Mouse (Mus musculus) adrenal gland, postnatal 25 days (tissue): Measurements from ENCODE around the gene Nadk2. TPM values are rescaled to one million over a fixed set of nuclear protein-coding genes. Genes with fewer than 3 reads are reported as not detected.

ENCODE experiments used
- DNase-seq: peaks from one replicate; pipeline ENCODE4 v3.0.0; 2021; ENCODE audit warnings: mixed read lengths
- long read RNA-seq: library from polyadenylated mRNA; stranded (forward); transcript quantifications from one replicate; pipeline ENCODE4 v2.0.0, GENCODE M21; 2021
- total RNA-seq: library from RNA; stranded (reverse); gene quantifications from 2 replicates; pipeline ENCODE4 v1.2.3, GENCODE M21; 2021

Nadk2 gene
- 73.3 and 79.6 TPM in 2 replicates for total RNA-seq
- long read RNA-seq, full-length matches to known transcripts, result 132 of 333 reads
- long read RNA-seq, partial matches to known transcripts, result 10 of 333 reads
- long read RNA-seq, other reads (novel, unspliced or antisense), result 191 of 333 reads

DNA sequence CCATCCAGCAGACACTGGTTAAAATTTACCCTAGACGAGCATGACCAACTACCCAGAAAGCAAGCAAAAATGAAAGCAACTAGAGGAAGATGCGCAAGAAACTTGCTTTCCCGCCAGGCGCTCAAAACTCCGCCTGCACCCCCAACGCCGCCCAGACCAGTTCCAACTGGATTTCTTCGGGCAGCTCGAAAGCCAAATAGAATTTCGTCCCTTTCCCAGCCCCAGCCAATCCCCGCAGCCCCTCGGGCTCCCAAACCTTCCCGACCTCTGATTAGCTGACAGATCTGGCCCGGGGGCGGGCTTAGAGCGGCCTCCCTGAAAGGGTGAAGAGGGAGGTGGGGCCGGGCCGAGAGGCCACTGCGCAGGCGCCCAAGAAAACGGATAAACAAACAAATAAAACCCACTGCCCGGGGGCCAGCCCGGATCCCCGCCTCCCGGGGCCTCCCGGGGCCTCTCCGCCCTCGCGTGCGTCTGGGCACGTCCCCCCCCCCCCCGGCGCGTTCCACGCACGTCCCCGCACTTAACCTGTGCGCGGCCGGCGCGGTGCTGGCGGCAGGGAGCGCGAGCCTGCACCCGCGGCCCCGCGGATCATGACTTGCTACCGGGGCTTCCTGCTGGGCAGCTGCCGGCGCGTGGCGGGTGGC lies at the start of gene Nadk2:
Nadk2 (plus strand) TSS at position 349 of the 644 bp plus-strand sequence.
- peak; percentile 100 for DNase-seq

DNA sequence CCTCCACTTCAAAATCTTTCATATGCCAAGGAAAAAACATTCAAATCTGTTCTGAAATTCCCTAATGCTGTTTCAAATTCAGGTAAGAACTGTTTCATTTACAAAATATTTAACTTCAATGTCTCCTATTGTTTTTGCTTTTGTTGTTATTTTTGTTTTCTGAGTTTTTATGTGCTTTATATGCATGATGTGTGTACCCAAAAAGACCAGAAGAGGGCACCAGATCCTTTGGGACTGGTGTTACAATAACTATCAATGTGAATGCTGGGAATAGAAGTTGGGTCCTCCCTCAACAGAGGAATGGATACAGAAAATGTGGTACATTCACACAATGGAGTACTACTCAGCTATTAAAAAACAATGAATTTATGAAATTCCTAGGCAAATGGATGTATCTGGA lies 15.4 kb upstream of the Nadk2 start:
- no peak for DNase-seq

DNA sequence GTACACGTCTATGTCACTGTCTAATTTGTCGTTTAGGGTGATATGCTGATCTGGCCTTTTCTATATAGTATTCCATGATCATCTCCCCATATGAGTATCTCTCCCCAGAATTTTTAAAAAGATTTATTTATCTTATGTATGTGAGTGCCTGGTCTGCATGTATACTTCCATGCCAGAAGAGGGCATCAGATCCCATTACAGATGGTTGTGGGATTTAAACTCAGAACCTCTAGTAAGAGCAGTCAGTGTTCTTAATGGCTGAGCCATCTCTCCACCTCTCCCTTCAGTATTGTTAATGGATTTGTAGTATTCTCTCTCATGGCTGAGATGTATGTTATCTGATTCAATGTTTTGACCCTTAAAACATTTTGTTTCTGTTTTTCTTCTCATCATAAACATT lies 11.2 kb upstream of the Nadk2 start:
- no peak for DNase-seq

DNA sequence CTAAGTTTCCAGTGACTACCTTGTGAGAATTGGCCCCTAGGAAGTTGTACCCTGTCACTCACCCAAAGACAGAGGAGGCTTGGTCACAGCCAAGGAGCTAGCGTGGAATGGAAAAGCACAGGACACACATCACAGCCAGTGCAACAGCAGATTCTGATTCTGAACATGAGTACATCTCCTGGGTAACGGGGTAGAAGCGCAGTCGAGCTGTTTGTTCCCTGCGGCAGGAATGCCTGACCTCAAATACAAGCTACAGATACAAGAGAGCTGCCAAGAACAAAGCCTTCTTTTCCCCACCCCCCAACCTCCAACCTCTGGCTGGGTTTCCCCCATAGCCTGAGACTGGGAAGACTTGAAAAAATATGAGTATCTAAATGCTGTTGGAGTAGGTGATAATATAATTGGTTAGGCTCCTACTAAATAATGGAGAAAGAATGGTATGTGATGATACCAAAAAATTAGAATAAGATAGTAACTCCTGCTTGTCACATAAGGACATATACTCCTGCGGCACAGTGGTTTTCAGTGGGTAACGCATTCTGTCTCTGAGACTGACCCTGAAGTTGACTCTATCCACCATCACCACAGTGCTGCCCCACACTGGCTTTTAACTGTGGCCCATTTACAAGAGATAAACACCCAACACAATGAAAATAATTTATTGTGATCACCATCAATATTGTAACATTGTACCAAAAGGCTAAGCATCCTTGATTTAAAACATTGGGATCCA lies 9.7 kb upstream of the Nadk2 start:
- no peak for DNase-seq

DNA sequence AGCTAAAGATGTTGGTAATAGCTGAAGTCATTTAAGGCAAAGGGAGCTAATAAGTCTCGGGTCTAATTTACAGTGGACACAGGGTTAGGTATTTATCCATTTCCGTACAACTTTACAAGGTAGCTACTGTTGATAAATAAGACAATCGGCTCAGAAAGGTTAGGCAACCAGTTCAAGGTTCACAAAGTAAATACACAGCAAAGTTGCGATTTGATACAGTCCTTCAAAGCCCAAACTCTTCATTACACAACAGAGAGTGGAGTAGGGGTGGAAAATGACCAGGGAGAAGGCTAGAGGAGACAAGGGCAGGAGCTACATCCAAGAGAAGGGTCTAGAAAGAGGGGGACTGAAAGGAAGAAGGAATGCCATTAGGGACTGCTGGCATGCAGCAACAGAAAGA lies 2.2 kb upstream of the Nadk2 start:
- no peak for DNase-seq

DNA sequence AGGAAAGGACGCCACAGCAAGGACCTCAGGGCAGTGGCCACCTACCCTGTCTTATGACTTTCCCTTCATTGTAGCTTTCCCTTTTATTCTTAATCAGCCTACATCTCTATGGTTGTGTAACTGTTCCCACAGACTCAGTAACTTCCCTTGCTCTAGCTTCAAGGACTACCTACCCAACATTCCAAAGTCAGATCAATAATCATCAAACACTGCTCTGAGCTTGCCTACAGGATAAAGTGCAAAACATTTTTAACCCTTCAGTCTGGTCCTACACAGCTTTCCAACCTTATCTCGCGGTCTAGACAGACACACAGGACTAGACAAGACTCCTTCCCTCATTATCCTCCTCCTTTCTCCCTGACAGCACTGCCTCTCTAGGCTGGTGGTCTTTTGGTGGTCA lies 707 bp upstream of the Nadk2 start:
- DNase-seq, result no peak

DNA sequence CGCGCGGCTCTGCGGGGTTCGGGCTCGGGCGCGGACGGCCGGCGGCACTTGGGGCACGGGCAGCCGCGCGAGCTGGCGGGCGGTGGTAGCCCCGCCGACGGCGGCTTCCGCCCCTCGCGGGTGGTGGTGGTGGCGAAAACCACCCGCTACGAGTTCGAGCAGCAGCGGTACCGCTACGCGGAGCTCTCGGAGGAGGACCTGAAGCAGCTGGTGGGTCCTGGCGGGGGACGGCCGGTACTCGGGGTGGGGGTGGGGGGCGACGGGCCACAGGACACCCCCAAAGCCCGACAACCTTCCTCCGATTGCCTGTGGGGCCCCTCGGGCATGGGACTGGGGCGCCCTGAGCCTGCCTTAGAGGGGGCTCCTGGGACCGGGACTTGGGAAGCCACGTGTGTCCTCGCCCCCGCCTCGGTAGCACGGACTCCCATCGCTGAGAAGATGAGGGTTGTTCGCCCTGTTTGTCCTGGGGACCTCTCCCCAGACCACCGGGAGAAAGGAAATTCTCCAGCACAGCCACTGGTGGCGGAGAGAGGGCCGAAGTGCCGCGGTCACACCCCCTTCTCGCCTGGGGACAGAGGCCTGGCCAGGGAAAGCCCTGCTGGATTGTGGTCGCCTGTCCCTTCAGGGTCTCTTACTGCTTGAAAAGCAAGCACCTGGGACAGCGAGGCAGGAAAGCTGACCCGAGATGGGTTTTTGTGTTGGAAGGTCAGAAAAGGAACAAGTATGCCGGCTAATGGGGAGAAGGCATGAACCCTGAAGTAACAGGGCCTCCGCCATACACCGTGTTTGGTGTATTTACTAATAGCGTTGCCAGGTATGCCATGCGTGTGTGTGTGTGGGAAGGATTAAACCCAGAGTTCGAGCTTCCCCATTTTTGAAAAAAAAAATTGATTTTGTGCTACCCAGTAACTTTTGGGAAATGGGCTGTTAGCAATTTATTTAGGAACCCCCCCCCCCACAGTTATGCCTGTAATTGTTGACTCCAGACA lies 790 bp downstream of the Nadk2 start:
- DNase-seq, result peak; percentile 51

DNA sequence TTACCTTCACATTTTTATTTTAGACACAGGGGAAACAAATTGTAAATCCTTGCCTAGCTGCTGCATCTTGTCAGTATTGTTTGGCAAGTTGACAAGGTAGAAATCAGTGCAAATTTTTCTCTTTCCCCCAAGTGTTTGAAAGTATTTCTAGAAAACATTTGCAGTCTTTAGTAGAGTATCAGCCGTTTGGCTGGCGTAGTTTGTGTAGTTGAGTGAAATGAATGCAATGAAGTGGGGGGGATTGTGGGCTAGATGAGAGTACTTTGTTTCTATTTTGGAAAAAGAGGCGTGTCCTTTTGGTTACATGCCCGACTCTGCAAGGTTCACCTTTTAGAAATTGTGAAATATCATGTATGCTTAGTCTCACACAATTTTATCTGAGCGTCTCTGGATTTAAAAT lies 1.6 kb downstream of the Nadk2 start:
- no peak for DNase-seq

DNA sequence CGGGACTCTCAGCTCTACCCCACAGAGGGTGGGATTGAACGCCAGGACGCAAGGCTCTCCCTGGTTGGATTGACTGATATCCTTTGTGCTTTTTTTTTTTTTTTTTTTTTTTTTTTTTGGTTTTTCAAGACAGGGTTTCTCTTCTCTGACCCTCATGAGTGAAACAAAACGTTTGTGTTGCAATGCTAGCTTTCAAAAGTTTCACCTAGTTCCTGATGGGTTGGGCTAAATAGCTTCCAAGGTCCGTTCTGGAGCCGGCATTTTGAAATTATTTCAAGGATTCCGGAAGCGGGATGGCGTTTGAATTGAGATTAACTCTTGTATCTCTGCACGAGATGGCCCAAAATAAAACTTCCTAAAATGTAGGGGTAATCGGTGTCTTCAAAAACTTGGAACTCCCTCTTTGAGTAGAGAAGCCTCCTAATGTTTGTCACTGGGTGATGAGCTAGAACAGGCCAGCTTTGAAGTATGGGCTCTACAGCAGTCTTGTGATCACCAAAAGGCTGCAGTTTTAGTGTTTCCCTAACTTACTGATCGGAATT lies 2.1 kb downstream of the Nadk2 start:
- DNase-seq, result no peak

DNA sequence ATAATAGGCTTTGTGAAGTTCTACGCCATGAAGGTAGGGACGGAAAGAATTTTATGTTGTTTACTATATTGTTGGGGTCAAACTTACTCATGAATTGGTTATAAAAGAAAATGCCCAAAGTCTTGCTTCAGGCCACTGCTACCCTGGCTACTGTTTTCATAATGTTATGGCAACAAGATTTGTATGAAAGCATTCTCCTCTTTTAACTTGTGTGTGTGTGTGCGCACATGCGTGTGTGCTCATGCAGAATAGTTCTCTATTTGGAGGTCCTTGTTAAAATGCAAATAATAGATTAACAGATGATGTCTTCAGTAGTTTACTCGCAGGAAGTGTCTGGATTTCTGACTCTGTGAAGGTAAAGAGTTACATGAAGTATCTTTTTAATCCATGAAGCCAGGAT lies 2.6 kb downstream of the Nadk2 start:
- no peak for DNase-seq

DNA sequence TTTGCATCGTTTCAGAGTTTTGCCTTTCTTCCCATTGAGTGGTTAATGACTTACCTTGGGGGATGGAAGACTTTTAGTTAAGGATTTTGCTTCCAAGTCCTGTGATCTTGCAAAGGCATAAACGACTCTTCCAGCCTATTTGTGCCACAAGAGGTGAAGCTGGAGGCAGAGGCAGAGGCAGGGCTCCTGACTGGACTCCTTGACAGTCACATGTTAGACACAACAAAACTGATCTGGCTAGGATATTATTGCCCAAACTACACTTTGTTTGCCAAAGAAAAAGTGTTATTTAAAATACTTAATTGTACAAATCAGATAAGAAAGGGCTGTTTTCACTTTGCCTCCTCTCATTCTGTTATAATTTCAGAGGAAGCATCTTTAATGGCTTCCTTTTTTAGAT lies 3.1 kb downstream of the Nadk2 start:
- DNase-seq, result no peak

DNA sequence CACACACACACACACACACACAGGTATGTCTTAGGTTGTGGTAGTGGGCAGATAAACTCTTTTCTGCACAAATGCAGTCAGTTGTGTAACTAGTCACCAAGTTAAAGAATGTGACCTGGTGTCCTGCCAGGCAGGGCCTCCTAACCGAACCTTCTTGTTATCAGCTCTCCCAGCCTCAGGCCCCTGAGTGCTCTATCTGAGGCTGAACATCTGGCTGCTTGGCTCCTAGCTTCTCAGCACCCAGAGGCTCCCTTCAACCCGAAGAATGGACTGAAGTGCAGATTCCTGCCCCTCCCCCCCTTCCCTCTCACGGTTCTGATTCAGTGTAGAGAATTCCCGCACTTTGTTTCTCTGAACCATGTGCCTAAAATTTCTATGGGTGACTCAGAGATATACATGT lies 3.6 kb downstream of the Nadk2 start:
- no peak for DNase-seq

DNA sequence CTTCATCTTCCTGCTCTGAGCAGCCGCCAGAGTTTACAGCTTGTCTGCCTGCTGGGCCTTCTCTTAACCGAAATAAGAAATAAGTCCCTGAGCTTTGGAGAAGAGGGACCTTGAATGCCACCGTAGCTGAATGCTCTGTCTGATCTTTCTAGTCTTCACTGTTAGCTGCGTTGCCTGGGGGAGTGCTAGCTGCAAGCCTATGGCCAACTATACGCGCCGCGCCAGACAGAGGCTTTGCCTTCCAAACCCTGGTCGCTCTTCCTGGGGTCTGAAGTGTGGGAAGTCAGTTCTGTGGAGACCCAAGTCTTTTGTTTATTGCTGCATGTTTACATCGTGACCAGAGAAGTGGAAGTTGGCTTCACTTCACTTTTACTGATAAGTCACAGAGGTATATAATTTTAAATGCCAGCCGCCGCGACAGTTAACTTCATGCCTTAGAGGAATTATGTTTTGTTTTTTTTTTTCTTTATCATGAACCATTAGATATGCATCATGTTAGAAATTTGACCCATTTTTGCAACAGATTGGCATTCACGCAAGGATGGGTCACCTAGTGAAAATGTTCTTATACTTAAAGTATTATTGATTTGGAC lies 4.6 kb downstream of the Nadk2 start:
- DNase-seq, result no peak

DNA sequence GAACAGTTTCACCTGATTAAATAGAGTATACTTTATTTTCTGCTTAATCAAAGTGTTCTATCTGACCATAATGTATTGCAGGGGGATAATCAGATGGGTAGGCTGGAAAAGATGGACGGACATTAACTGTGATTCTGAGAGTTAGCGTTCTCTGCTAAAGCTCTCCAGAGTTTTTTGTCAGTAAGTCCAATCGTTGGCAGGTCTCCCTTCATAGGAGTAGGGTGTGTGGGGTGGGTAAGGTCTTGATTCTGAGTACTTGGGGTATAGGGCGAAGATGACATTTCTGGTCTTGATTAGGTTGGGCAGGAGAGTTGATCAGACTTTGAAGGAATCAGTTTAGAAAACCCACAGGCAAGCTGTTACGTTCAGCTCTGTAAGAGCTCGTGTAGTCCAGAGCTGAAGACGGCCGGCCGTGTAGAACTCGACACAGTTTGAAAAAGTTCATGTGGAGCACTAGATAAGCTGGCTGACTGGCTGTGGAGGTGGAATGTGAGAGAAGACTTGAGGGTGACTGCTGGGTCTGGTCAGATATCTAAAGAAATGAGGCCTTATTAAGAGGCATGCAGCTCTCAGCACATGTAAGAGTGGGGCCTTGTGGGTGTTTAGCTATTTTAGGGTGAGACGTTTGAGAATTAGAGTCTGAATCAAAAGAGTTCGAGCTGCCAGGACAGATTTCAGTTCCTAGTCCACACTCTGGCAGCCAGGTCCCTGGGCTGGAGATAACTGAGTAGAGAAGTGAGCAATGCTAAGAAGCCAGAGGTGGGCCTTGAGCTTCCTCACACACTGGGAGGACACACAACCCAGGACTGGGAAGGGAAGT lies 7.6 kb downstream of the Nadk2 start:
- DNase-seq, result no peak

DNA sequence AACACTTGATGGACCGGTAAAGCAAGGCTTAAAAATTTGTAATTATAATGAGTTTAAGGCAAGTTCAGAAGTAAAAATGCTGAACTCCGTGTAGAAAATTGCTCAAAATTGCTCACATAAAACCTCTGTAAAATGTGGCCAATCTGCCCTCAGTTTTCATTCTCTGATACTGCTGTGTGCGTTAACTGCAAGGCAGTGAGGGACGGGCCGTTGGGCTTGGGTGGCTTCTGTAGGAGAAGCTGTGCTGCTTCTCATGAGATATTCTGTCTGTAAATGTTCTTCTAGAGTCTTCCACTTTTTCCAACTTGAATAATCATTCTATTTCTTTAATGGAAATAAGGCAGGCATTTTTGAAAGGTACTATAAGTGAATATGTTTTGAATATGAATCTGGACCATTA lies 8.6 kb downstream of the Nadk2 start:
- no peak for DNase-seq

DNA sequence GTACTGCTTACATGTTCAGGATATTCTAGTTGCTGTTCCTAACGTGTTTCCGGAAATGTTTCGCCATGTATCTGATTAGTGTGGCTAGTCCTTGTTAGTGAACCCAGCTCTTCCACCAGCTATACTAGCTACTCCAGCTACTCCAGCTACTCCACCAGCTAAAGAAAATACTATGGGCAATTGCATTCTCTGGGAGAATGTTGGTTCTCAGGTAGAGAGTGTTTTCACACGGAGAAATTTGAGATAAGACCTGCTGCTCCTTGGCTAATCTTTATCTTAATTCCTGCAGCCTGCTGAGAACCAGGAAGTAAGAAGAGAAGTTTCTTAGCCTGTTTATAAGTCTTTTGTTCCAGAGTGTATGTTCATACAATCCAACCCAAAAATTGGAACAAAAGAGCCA lies 9.1 kb downstream of the Nadk2 start:
- no peak for DNase-seq

DNA sequence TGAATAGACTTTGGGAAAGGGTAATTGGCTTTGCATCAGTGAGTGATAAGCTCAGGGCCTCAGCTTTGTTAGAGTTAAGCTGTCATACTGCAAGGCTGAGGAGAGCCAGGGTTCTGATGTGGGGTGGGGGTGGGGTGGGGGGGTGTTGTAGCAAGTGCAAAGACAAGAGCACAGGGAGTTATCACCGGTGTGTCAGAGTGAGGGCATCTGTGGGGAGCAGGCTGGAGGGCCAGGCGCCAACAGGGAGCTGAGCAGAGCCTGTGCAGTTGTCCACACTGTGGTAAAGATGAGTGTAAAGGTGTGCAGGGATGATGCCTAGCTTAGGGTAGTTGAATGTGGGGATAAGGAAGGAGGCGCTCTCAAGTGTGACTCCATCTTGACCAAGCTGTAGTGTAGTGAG lies 10.2 kb downstream of the Nadk2 start:
- no peak for DNase-seq

DNA sequence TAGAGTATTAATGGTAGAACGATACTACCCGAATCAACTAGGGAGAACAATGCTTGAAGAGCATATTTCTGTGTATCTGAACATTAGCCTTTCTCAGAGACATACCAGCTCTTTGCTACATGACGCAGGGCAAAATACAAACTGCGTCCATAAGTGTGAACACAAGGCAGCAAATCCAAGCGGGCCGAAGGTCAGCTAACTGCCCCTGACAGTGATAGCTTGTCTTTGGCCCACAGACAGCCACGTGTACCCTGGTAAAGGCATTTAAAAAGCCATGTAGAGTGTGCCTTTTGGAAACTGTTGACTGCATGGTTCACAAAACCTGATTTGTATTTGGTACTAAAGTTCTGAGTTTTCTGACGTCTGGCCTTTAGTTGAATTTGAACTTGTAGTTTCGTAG lies 11.7 kb downstream of the Nadk2 start:
- peak; percentile 27 for DNase-seq

DNA sequence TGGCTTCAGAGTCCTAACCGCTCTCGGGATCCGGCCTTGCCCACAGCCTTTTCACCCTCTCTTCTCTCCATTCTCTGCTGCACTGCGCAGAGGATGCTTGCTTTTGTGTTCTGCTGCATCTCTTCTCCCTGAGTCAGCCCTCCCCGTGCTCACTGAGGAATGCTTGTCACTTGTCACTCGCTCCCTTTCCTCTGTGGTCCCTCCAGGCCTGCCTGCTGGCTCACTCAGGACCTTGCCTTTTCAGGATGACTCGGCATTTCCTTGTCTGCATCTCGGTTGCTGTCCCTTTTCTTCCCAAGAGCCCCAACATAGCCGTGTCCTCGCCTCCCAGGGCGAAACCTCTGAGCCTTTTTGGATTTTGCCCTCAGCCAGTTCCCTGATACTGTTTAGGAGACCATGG lies 15.8 kb downstream of the Nadk2 start:
- DNase-seq, result no peak

DNA sequence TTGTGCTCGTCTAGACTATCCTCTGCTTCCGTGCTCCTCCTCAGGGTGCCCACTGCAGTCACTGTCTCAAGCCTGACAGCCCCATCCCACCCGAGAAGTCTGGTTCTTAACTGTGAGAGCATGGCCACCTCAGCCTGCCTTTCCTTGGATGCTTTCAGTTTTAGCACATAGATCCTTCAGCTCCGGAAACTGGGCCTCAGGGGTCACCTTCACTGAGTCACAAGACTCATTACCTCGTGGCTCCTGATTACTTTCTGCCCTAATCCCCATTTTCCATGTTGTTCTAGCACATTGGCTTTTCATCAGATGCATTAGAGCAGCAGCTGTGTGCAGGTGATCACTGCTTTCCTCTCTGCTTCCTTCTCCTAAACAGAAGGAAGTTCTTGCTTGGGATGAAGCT lies 16.4 kb downstream of the Nadk2 start:
- no peak for DNase-seq
